In the genomic region with DNA sequence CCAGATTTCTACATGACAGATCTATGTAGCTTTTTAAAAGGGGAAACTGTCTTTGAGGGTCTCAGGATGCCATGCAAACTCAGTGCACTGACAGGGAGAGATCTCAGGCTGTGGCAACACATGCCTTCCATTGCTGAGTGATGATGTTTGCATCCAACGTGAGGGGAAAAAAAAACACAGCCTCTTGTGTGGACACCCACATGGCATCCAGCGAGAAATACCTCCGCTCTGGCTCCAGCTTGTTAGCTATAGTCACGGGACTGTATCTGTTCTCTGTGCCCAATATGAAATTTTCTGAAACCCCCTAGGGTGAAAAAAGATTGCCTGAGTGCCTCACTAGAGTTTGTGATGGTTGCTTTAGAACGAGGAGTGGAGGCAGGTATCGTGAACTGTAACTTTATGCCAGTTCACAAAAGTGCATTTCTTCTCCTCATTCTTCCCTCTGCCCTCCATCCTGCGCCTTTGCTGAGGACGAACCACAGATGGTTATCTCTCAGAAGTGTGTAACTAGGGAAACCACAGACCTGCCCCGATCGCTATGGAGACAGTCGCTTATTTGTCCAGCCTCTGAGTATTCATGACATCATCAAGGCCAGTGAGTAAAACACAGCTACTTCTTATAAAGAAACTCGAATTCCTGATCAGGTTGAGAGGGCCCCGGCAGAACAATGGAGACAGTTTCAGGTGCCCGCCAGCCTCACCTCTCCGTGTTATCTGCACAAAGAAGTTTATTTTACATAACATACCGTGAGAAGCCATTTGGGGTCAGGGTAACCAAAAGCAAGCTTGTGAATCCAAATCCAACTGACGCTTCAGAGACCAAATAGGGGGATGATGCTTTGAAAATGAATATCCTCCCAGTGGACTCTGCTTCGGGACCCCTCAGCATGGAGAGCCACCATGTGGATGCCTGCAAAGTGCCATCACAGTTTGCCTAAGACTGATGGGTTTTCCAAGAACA, we compare ENCODE assay signal across 10 mouse cellular contexts.
DNase-seq lines count a peak whose midpoint lies in the region; ATAC-seq and TF ChIP-seq lines count a peak whose summit lies in the region.
"Had no signal": no experiment of that assay in that cellular context is flagged by ENCODE, and none has a peak within 500 bp of the region (broad histone marks: within the 10 kb centered on the region; RNA-seq: fewer than 3 reads in every experiment).

No protein-coding gene starts in this region.

- H3K27me3 ChIP-seq in heart, embryonic 13.5 days (replicated peaks), result no peaks in the 10 kb centered on the region; the same call in 1 of the 2 replicates
- no peaks in the 10 kb centered on the region for H3K27me3 ChIP-seq in heart, adult 2 months (ENCODE audit: control insufficient read depth, insufficient read depth, low read length)
- no peaks in the 10 kb centered on the region for H3K27me3 ChIP-seq in hindbrain, embryonic 11.5 days (ENCODE audit: control insufficient read depth, insufficient read depth, low read length)

- H3K36me3 ChIP-seq in heart, embryonic 13.5 days, result no peaks in the 10 kb centered on the region
- H3K36me3 ChIP-seq in heart, adult 2 months (ENCODE audit: control insufficient read depth, insufficient read depth, low read length), result no peaks in the 10 kb centered on the region
- no peaks in the 10 kb centered on the region for H3K36me3 ChIP-seq in hindbrain, embryonic 11.5 days (ENCODE audit: control insufficient read depth, insufficient read depth, low read length)
- H3K36me3 ChIP-seq: lung, embryonic 15.5 days had no signal

- H3K79me2 ChIP-seq in heart, adult 2 months (replicated peaks; ENCODE audit: control insufficient read depth, insufficient read depth, low read length), result no peaks in the 10 kb centered on the region

- H3K27ac ChIP-seq in heart, embryonic 13.5 days (replicated peaks), result no peak overlapping the region
- H3K27ac ChIP-seq in heart, adult 2 months, result no peak overlapping the region
- peak overlapping the region; percentile 44 for H3K27ac ChIP-seq in hindbrain, embryonic 11.5 days (ENCODE audit: low read depth, low read length)
- H3K27ac ChIP-seq: lung, embryonic 15.5 days had no signal

- no peaks in the 10 kb centered on the region for H3K9me3 ChIP-seq in heart, embryonic 13.5 days
- no peaks in the 10 kb centered on the region for H3K9me3 ChIP-seq in hindbrain, embryonic 11.5 days (ENCODE audit: control insufficient read depth, low read length)
- H3K9me3 ChIP-seq: lung, embryonic 15.5 days had no signal

- no peak overlapping the region for H3K4me2 ChIP-seq in heart, embryonic 13.5 days
- H3K4me2 ChIP-seq in hindbrain, embryonic 11.5 days (replicated peaks; ENCODE audit: low read depth, low read length), result 0 out of 2 replicates have a peak overlapping the region, but pooled peaks have one; percentile 18
- H3K4me2 ChIP-seq: lung, embryonic 15.5 days had no signal

- H3K4me3 ChIP-seq in heart, embryonic 13.5 days, result no peak overlapping the region
- H3K4me3 ChIP-seq in heart, adult 2 months, result no peak overlapping the region
- no peak overlapping the region for H3K4me3 ChIP-seq in hindbrain, embryonic 11.5 days (ENCODE audit: low read depth, low read length)
- H3K4me3 ChIP-seq: lung, embryonic 15.5 days had no signal

- peaks cover 9% of the 10 kb centered on the region; the same call in 1 of the 2 replicates for H3K4me1 ChIP-seq in heart, embryonic 13.5 days
- no peaks in the 10 kb centered on the region for H3K4me1 ChIP-seq in heart, adult 2 months (ENCODE audit: control insufficient read depth, insufficient read depth, low read length)
- peaks cover 12% of the 10 kb centered on the region for H3K4me1 ChIP-seq in hindbrain, embryonic 11.5 days (replicated peaks; ENCODE audit: control insufficient read depth, insufficient read depth, low read length)
- H3K4me1 ChIP-seq: lung, embryonic 15.5 days had no signal

- no peak for TF ChIP-seq POLR2A in heart, adult 2 months (IDR thresholded peaks at IDR 0.05; ENCODE audit: insufficient read depth, low read depth, low read length)
- TF ChIP-seq POLR2A in brain, embryonic 14.5 days (IDR thresholded peaks at IDR 0.05; ENCODE audit: borderline replicate concordance, extremely low read depth, insufficient read depth, insufficient read length, poor library complexity, severe bottlenecking), result no peak

- TF ChIP-seq EP300 in heart, adult 2 months (IDR thresholded peaks at IDR 0.05; ENCODE audit: insufficient read depth, low read depth, low read length), result no peak

- intact Hi-C loops in heart, adult 2 months (cut with DNase I), result no loop called here

- no peak for DNase-seq in heart, adult 2 months
- peak; percentile 76 for DNase-seq in brain, embryonic 14.5 days (ENCODE audit: low read depth)
- peak; percentile 71 for DNase-seq in hindbrain, embryonic 11.5 days (ENCODE audit: low spot score)
- peak; percentile 40 for DNase-seq in neural tube, embryonic 10.5 days (ENCODE audit: extremely low spot score, low spot score)
- no peak for DNase-seq in cerebellum, adult 8-10 months
- DNase-seq in spleen, adult 12 weeks (ENCODE audit: low spot score), result no peak
- DNase-seq: right cerebral cortex, postnatal 14 days had no signal

- 0 out of 2 replicates have a peak overlapping the region, but pooled peaks have one; percentile 28 for H3K9ac ChIP-seq in heart, embryonic 13.5 days
- no peak overlapping the region for H3K9ac ChIP-seq in heart, adult 2 months (ENCODE audit: low read depth, low read length)
- H3K9ac ChIP-seq in hindbrain, embryonic 11.5 days (ENCODE audit: low read depth, low read length), result no peak overlapping the region
- H3K9ac ChIP-seq: lung, embryonic 15.5 days had no signal

- WGBS in heart, embryonic 13.5 days, result 52% methylated on average over 18 of the region's 18 CpGs
- WGBS in heart, adult 2 months, result 58% methylated on average over 18 of the region's 18 CpGs
- WGBS in hindbrain, embryonic 11.5 days, result 27% methylated on average over 18 of the region's 18 CpGs

- ATAC-seq in heart, embryonic 13.5 days (ENCODE audit: extremely low read depth, insufficient number of reproducible peaks, low FRiP score, low TSS enrichment), result no peak
- ATAC-seq in hindbrain, embryonic 11.5 days (ENCODE audit: low FRiP score), result peak; percentile 80
- no peak for ATAC-seq in megakaryocyte, adult 5-6 weeks (ENCODE audit: poor library complexity, severe bottlenecking)

- no peak for TF ChIP-seq CTCF in heart, adult 2 months (IDR thresholded peaks at IDR 0.05)
- no peak for TF ChIP-seq CTCF in brain, embryonic 14.5 days (IDR thresholded peaks at IDR 0.05; ENCODE audit: borderline replicate concordance, extremely low read depth, insufficient read depth, insufficient read length)

Comparison
In these comparisons a context has a peak if more than half of its experiments do, and no peak if none do; other contexts are left out.
1. DNase-seq: peak in brain, embryonic 14.5 days (single experiment), hindbrain, embryonic 11.5 days (single experiment) and neural tube, embryonic 10.5 days (single experiment); none in heart, adult 2 months (0 of 2), cerebellum, adult 8-10 months (single experiment) and spleen, adult 12 weeks (single experiment).